In the genomic region with DNA sequence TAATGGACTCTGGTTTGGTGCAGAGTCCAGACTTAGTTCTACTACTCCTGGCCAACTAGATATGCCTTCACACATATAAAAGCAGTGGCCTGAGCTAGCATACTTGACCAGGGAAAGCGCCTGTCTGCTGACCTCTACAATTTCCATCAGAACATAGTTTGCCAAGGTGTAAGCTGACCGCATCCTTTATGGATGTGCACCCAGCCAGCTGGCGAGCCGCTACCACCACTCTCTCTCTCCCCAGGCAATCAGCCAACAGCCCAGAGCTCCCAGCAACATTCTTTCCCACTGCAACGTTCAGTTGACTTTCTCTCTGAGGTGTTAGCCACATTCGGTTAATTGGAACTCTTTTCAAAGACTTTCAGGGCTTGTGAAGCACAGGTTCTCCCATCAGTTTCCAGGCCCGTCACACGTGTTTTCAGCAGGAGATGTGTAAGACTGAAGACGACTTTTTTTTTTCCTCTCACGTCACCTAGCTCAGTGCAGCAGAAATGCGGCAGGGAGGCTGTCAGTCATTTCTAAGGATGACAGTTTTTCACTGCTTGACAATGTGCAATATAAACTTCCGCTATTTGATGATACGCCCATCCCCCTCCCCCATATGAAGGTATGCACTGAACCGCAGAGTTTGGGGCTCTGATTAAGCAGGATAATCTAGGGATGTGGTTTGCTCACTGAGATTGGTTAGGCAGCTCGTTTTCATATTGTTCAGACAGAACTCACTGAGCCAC, we compare ENCODE assay signal across 9 mouse cellular contexts.
A peak's percentile ranks its signal among the peaks of the same experiment; 100 is the strongest.
DNase-seq lines count a peak whose midpoint lies in the region; ATAC-seq lines count a peak whose summit lies in the region.
"Had no signal": no experiment of that assay in that cellular context is flagged by ENCODE, and none has a peak within 500 bp of the region (broad histone marks: within the 10 kb centered on the region; RNA-seq: fewer than 3 reads in every experiment).

No protein-coding gene starts in this region.

- DNase-seq in heart, adult 11 months = peak; percentile 86
- DNase-seq in ovary, postnatal 36 days (ENCODE audit: low spot score) = peak; percentile 19
- DNase-seq in ovary, adult 18-20 months (ENCODE audit: low spot score) = no peak
- peak; percentile 16 to 54 for DNase-seq in gastrocnemius, adult 8-10 months (ENCODE audit: low spot score in 2 of 2)
- DNase-seq in naive thymus-derived CD4-positive, alpha-beta T cell, adult 2 months (ENCODE audit: low read depth) = peak; percentile 56
- no peak for DNase-seq in right cerebral cortex, postnatal 36 days (ENCODE audit: low spot score in 2 of 2)
- no peak for DNase-seq in midbrain, embryonic 10.5 days (ENCODE audit: low spot score)

- H3K9me3 ChIP-seq in heart, embryonic 11.5 days (replicated peaks; ENCODE audit: control insufficient read depth, low read length) = no peaks in the 10 kb centered on the region
- H3K9me3 ChIP-seq in midbrain, embryonic 10.5 days (replicated peaks) = no peaks in the 10 kb centered on the region

- no peak overlapping the region for H3K27ac ChIP-seq in heart, embryonic 11.5 days (ENCODE audit: low read depth, low read length)
- H3K27ac ChIP-seq in midbrain, embryonic 10.5 days (replicated peaks) = no peak overlapping the region
- H3K27ac ChIP-seq: left cerebral cortex, adult 2 months had no signal

- ATAC-seq in heart, embryonic 11.5 days (replicated peaks; ENCODE audit: insufficient number of reproducible peaks, low FRiP score, low TSS enrichment) = no peak

- no peaks in the 10 kb centered on the region; the same call in 1 of the 2 replicates for H3K27me3 ChIP-seq in heart, embryonic 11.5 days (ENCODE audit: control insufficient read depth, insufficient read depth, low read length)
- H3K27me3 ChIP-seq in midbrain, embryonic 10.5 days (ENCODE audit: low read depth, poor library complexity, severe bottlenecking) = no peaks in the 10 kb centered on the region

- H3K36me3 ChIP-seq in heart, embryonic 11.5 days (ENCODE audit: control insufficient read depth, insufficient read depth, low read length) = no peaks in the 10 kb centered on the region
- H3K36me3 ChIP-seq in midbrain, embryonic 10.5 days = no peaks in the 10 kb centered on the region

- 60% methylated on average over 15 of the region's 15 CpGs for WGBS in heart, embryonic 11.5 days (ENCODE audit: insufficient replicate concordance)
- 77% methylated on average over 15 of the region's 15 CpGs for WGBS in midbrain, embryonic 10.5 days

- no peak overlapping the region for H3K9ac ChIP-seq in heart, embryonic 11.5 days (ENCODE audit: low read depth, low read length)

- H3K4me3 ChIP-seq in heart, embryonic 11.5 days (ENCODE audit: low read depth, low read length) = no peak overlapping the region
- H3K4me3 ChIP-seq in midbrain, embryonic 10.5 days = no peak overlapping the region
- H3K4me3 ChIP-seq: left cerebral cortex, adult 2 months had no signal

- H3K4me2 ChIP-seq in heart, embryonic 11.5 days = no peak overlapping the region

- no peaks in the 10 kb centered on the region for H3K4me1 ChIP-seq in heart, embryonic 11.5 days (ENCODE audit: control insufficient read depth, insufficient read depth, low read length)
- H3K4me1 ChIP-seq in midbrain, embryonic 10.5 days = peaks cover 18% of the 10 kb centered on the region

Comparison
In these comparisons a context has a peak if more than half of its experiments do, and no peak if none do; other contexts are left out.
1. DNase-seq: peak in heart, adult 11 months (single experiment), ovary, postnatal 36 days (single experiment), gastrocnemius, adult 8-10 months (2 of 2) and naive thymus-derived CD4-positive, alpha-beta T cell, adult 2 months (single experiment); none in ovary, adult 18-20 months (single experiment), right cerebral cortex, postnatal 36 days (0 of 2) and midbrain, embryonic 10.5 days (single experiment).